Mouse (Mus musculus) c-Kit-positive CD71-negative TER-119-negative erythroid progenitor cells, embryonic 14.5 days (primary cell): ENCODE results near the gene Frat1.

ENCODE experiments used
- DNase-seq: peaks from one replicate; pipeline ENCODE4 v3.0.0-alpha.2; 2013; ENCODE audit warnings: low read depth

The Frat1 gene

DNA sequence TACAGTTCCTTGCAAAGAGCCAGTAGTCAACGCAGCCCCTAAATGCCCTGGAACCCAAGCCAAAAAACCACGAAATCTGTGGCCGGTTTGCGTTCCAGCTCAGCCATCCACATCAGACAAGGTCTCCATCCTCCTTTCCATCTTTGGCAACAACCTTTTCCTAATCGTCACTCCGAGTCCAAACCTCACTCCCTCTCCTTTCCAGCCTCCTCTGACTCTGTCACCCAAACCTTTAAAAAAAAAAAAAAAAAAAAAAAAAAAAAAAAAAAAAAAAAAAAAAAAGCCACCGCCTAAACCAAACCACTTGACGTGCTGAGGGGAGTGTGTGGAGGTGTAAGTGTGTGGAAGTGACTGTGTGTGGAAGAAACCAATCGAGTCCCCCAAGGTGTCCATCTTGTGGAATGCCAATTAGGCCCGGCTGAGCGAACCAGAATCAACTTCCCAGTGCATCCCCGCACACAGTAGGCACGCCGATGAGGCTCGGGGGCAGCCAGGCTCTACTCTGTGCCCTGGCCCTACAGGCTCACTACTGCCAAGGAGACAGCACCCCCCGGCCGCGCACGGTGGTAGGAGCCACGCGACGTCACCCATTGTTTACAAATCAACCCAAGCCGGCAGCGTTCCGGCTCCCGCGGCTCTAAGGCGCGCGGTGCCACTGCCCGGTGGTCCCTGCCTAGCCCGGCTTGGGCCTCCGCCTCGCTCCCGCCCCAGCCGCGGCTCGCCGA is at the start of gene Frat1:
Gene Frat1, plus strand, starts transcription at position 590 of the 725 bp plus-strand sequence.
- peak; percentile 67 for DNase-seq

- DNase-seq, result no peak
Observed at GRCm38 (mm10) chr19:41786896-41787295, 42.9 kb upstream of the Frat1 start.

DNA sequence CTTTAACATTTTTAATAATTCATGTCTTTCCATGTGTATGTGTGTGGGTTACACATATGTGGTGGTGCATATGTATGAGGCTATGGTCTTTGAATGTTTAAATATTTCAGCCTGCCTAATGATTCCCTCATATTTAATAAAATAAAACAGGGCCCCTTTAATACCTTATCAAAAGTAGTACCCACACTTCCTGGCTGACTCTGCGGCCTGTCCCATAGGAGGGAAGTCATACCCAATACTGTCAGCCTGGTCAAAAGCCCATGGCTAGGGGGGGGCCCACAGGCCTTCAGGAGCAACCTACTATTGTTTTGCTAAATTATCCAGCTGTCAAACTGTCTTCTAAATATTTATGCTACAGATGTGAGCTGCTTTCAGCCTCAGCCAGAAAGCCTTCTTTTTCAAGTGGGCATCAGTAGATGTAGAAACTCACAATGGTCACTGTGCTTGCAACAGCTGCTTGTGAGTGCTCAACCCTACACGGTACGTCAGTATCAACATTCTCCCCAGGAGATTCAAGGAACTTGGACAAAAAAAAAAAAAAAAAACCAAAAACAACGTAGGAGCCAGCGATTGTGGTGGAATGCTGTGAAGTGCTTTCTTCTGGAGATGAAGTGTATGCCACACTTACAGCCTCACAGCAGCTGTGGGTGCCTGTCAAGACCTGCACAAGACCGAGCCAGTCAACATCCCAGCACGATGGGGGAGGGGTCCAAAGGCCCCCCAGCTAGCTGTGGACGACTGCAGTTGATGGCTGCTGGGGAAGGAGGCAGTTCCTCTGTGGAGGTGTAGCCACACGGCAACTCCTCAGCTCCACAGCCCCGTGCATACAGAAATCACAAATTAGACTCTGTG is 40.4 kb upstream of the Frat1 start:
- no peak for DNase-seq

DNA sequence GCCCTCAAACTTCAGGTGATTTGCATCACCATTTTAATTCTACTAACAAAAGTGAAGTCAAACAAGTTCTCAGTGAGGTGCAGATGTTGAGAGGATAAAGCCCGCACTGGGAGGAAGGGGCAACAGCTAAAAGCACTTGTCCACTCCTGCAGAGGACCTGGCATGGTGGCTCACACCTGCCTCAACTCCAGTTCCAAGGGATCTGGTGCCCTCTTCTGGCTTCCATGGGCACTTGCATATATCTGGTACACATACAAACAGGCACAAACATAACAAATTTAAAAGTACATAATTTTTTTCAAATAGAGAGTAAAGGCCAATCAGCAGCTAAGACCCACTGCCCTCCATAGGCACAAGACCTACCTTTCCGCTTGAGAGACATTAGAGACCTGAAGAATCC is 38.4 kb upstream of the Frat1 start:
- DNase-seq, result no peak

DNA sequence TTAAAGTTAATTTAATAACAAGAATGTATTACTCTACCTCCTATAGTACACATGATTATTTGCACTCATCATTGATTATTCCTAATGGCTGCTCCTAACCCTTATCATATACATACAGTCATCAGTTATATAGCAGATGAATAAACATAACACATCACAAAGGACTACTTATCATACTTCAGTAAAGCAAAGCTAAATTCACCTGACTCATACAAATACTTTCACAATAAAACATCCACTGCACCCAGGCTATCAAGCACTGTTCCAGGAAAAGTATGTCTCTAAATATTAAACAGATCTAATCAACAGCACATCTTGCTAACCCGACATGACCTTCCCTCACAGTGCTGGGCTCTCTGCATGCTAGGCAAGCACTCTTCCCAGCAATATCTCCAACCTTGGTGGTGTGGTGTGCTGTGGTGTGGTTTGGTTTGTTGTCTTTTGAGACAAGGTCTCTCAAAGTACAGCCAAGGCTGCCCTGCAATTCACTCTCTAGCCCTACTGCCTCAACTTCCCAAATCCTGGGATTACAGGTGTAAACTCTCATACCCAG is 36.8 kb upstream of the Frat1 start:
- no peak for DNase-seq

- no peak for DNase-seq
Observed at GRCm38 (mm10) chr19:41794017-41794416, 35.8 kb upstream of the Frat1 start.

DNA sequence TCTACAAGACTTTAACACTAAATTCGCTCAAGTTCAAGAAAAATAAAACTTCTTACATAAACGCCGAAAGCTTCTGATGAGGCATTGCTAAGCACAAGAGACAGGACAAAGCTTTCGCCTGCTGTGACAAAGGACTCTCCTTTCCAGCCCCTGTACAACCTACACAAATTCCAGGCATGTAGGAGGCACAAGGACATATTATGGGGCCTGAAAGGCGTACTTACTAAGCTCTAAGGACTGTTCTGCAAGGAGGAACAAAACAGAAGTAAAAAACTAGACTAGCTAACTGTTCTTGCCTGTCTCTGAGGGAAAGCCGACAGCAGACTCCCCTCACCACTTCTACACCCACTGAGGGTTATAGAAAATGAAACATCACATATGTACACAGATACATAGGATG is 34.9 kb upstream of the Frat1 start:
- no peak for DNase-seq

GRCm38 (mm10) chr19:41796148-41796760 is 33.5 kb upstream of the Frat1 start:
- no peak for DNase-seq

- no peak for DNase-seq
Observed at GRCm38 (mm10) chr19:41796789-41797327, 32.9 kb upstream of the Frat1 start.

GRCm38 (mm10) chr19:41797536-41797935 is 32.2 kb upstream of the Frat1 start:
- no peak for DNase-seq

DNA sequence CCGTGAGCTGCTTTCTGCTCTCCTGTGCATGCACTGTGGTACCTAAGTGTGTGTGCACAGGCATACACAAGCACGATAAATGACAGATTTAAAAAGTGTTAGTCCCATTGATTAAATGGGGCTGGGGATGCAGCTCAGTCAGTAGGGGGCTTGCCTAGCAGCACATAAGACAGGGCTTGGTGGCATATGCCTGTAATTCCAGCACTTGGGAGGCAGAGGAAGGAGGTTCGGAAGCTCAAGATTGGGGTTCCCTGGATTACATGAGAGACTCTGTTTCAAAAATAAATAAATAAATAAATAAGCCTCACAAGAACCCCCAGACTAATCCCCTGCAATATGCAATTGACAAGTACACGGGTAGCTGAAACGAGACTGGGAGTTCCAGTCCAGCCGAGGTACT is 29.3 kb upstream of the Frat1 start:
- DNase-seq, result no peak

- DNase-seq, result no peak
Observed at GRCm38 (mm10) chr19:41800986-41801741, 28.6 kb upstream of the Frat1 start.

GRCm38 (mm10) chr19:41801742-41802369 is 27.9 kb upstream of the Frat1 start, which contains the start of gene Arhgap19:
Arhgap19 (minus strand) TSS chr19:41802047.
- DNase-seq, result peak; percentile 90

- no peak for DNase-seq
Observed at GRCm38 (mm10) chr19:41803322-41803721, 26.4 kb upstream of the Frat1 start.

DNA sequence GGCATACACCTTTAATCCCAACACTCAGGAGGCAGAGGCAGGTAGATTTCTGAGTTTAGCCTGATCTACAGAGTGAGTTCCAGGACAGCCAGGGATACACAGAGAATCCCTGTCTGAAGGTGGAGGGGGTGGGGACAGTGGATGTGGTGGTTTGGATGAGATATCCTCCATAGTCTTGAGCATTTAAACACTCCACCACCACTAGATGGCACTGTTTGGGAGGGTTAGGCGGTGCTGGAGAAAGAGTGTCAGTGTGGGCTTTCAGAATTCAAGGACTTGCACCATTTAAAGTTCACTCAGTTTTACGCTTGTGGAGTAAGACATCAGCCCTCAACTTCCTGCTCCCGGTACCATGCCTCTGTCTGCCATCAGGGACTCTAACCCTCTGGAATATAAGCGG is 23.9 kb upstream of the Frat1 start:
- no peak for DNase-seq

DNA sequence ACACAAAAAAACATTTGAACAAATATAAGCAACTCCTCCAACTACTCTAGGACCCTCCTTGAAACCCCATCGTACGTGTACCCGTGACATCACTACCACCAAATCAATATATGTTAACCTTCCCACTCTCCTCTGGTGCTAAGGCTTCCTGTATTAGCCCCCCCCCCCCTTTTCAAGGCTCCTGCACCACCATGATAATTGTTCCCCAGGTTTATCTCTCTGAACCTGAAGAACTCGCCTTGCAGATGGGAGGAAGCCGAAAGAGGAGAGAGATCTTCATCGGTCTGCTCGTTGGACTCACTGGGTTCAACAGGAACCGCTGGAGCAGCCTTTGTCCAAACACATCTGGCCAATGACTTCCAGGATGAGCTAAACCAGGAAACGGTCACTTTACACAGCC is 22.3 kb upstream of the Frat1 start:
- no peak for DNase-seq

GRCm38 (mm10) chr19:41808104-41808634 is 21.6 kb upstream of the Frat1 start:
- DNase-seq, result no peak

DNA sequence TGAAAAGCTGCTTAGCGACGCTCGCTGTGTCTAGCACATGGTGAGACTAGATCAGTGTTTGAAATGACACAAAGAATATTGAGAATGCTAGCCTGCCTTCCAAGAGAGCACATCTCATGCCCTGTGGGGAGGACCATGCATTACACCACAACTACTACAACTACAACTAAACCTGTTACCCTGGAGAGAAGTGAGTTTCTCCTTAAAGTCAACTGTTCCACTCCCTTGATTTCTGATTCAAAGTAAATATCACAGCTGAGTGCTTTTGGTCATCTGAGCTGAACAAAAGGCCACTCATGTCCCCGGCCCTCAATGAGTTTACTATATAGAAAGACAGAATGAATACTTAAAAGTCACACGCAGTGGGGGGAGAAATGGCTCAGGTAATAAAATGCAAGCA is 19.7 kb upstream of the Frat1 start:
- no peak for DNase-seq

DNA sequence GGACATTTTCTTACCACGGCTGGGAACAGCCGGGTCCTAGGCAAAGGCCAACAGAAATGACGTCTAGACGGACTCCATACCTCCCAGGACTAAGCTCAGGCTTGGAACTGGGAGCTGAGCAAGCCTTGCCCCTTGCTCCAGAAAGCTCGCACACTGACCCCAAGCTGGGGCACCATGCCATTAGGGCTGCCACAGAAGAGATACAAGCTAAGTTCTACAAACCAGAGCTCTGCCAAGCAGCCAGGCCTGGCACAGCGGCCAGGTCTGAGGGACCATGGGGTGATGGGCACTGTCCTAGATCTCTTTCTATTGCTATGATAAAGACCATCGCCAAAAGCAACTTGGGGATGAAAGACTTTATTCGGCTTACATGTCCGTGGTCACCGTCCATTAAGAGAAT is 17.2 kb upstream of the Frat1 start:
- DNase-seq, result no peak

DNA sequence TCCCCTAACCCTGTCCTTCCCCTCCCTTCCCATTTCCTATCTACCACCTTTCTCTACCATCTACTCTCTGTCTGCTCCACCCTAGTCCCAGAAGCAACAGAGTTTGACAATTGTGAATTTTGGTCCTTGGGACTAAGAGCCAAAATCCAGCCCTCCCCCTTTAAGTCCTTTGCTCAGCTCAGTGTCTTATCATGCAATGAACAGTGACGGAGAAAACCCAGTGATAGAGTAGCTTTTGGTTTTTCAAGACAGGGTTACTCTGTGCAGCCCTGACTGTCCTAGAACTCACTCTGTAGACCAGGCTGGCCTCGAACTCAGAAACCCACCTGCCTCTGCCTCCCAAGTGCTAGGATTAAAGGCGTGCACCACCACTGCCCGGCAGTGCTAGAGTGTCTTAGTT is 16.4 kb upstream of the Frat1 start:
- no peak for DNase-seq

DNA sequence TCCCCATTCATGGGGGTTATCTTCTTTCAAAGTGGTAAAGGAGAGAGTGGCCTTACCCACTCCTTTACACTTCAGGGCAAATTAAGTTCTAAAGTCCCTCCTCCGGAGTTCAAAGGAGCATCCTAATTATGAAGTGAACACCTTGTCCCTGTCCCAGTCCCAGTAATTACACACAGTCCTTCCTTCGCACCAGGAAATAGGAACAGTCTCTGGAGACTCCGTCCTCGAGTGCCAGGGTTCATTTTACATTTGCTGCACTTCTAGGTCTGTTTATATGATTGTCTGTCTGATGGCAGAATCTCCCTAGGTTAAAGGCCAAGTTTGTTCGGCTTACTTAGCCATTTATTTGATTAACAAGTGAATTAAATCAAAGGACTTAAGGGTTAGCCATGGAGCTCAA is 13.4 kb upstream of the Frat1 start:
- no peak for DNase-seq
